Mouse (Mus musculus) granulocyte monocyte progenitor cell, adult 5-6 weeks (primary cell): ENCODE measurements around the gene Tbkbp1. TPM values are rescaled to one million over a fixed set of nuclear protein-coding genes. Genes with fewer than 3 reads are reported as not detected.

Experiments used
- total RNA-seq, 2 experiments: library from RNA; stranded (forward) in 1 of 2; stranded (reverse) in 1 of 2; fragments of 200-712, 200-1000 nt in 1 of 2; fragments of >200 nt in 1 of 2; fragmentation: Nextera tagmentation in 1 of 2; gene quantifications; 2 replicates each; pipeline ENCODE4 v1.2.3; 2014 to 2017

Gene Tbkbp1
- total RNA-seq, 2 experiments from 2014 or later, result 6.6 to 8.5 TPM

Other genes starting within 250 kb of the Tbkbp1 start
- 53.6 and 66.7 TPM in 2 replicates for gene Cdk5rap3, start 235.0 kb downstream of the Tbkbp1 start, total RNA-seq (2014; fragmentation: Nextera tagmentation)
- gene Cdk5rap3, start 235.0 kb downstream of the Tbkbp1 start, total RNA-seq (2017), result 68.4 and 68.9 TPM in 2 replicates
- not detected in 2 replicates for gene Prr15l, start 223.4 kb downstream of the Tbkbp1 start, total RNA-seq (2014; fragmentation: Nextera tagmentation)
- 0.67 TPM in 1 of 2 replicates, not detected in the other for gene Prr15l, start 223.4 kb downstream of the Tbkbp1 start, total RNA-seq (2017)
- gene Pnpo, start 207.5 kb downstream of the Tbkbp1 start, total RNA-seq (2014; fragmentation: Nextera tagmentation), result 30.1 and 31.9 TPM in 2 replicates
- 35.0 and 42.1 TPM in 2 replicates for gene Pnpo, start 207.5 kb downstream of the Tbkbp1 start, total RNA-seq (2017)
- 19.8 and 22.3 TPM in 2 replicates for gene Sp2, start 168.5 kb downstream of the Tbkbp1 start, total RNA-seq (2014; fragmentation: Nextera tagmentation)
- 2.2 and 2.8 TPM in 2 replicates for gene Sp2, start 168.5 kb downstream of the Tbkbp1 start, total RNA-seq (2017)
- gene Sp6, start 138.1 kb downstream of the Tbkbp1 start, total RNA-seq (2014; fragmentation: Nextera tagmentation), result 0.26 and 0.37 TPM in 2 replicates
- gene Sp6, start 138.1 kb downstream of the Tbkbp1 start, total RNA-seq (2017), result not detected in 2 replicates
- 12.2 and 22.1 TPM in 2 replicates for gene Scrn2, start 121.6 kb downstream of the Tbkbp1 start, total RNA-seq (2014; fragmentation: Nextera tagmentation)
- 22.0 and 30.0 TPM in 2 replicates for gene Scrn2, start 121.6 kb downstream of the Tbkbp1 start, total RNA-seq (2017)
- gene Lrrc46, start 110.1 kb downstream of the Tbkbp1 start, total RNA-seq (2014; fragmentation: Nextera tagmentation), result not detected in 2 replicates
- 0.10 and 1.1 TPM in 2 replicates for gene Lrrc46, start 110.1 kb downstream of the Tbkbp1 start, total RNA-seq (2017)
- gene Mrpl10, start 109.9 kb downstream of the Tbkbp1 start, total RNA-seq (2014; fragmentation: Nextera tagmentation), result 44.6 and 51.7 TPM in 2 replicates
- gene Mrpl10, start 109.9 kb downstream of the Tbkbp1 start, total RNA-seq (2017), result 22.9 and 23.2 TPM in 2 replicates
- 24.4 and 29.4 TPM in 2 replicates for gene Osbpl7, start 100.9 kb downstream of the Tbkbp1 start, total RNA-seq (2014; fragmentation: Nextera tagmentation)
- 7.9 and 8.5 TPM in 2 replicates for gene Osbpl7, start 100.9 kb downstream of the Tbkbp1 start, total RNA-seq (2017)
- not detected in 2 replicates for gene Tbx21, start 36.2 kb downstream of the Tbkbp1 start, total RNA-seq (2014; fragmentation: Nextera tagmentation)
- gene Tbx21, start 36.2 kb downstream of the Tbkbp1 start, total RNA-seq (2017), result 0.26 TPM in 1 of 2 replicates, not detected in the other
- 165 and 169 TPM in 2 replicates for gene Kpnb1, start 36.4 kb upstream of the Tbkbp1 start, total RNA-seq (2014; fragmentation: Nextera tagmentation)
- 300 and 382 TPM in 2 replicates for gene Kpnb1, start 36.4 kb upstream of the Tbkbp1 start, total RNA-seq (2017)
- 46.9 and 69.3 TPM in 2 replicates for gene Npepps, start 129.1 kb upstream of the Tbkbp1 start, total RNA-seq (2014; fragmentation: Nextera tagmentation)
- gene Npepps, start 129.1 kb upstream of the Tbkbp1 start, total RNA-seq (2017), result 21.6 and 31.3 TPM in 2 replicates
- 26.6 and 36.0 TPM in 2 replicates for gene Mrpl45, start 164.2 kb upstream of the Tbkbp1 start, total RNA-seq (2014; fragmentation: Nextera tagmentation)
- 25.7 and 26.6 TPM in 2 replicates for gene Mrpl45, start 164.2 kb upstream of the Tbkbp1 start, total RNA-seq (2017)
- 0.71 TPM in 1 of 2 replicates, not detected in the other for gene Gpr179, start 200.6 kb upstream of the Tbkbp1 start, total RNA-seq (2014; fragmentation: Nextera tagmentation)
- gene Gpr179, start 200.6 kb upstream of the Tbkbp1 start, total RNA-seq (2017), result 0.10 and 0.17 TPM in 2 replicates
- gene Socs7, start 211.1 kb upstream of the Tbkbp1 start, total RNA-seq (2014; fragmentation: Nextera tagmentation), result 5.5 and 6.3 TPM in 2 replicates
- 7.9 and 9.5 TPM in 2 replicates for gene Socs7, start 211.1 kb upstream of the Tbkbp1 start, total RNA-seq (2017)